Mouse (Mus musculus): Measurements from ENCODE around the gene Sec11a. TPM values are rescaled to one million over a fixed set of nuclear protein-coding genes. Genes with fewer than 3 reads are reported as not detected.
"Not testable (repeated sequence)": the region's sequence is repeated elsewhere in the genome, so short reads cannot be mapped to it uniquely, and the experiment has no call there.

The Sec11a gene
- total RNA-seq (2017), result 310 and 424 TPM in 2 replicates

GRCm38 (mm10) chr7:80947445-80948350 lies at the start of gene Sec11a:
TSS of gene Sec11a (minus strand) at chr7:80947780.
- ATAC-seq (replicated peaks in 1 of 2; ENCODE audit: insufficient read depth in 1 of 2, low FRiP score in 2 of 2, low TSS enrichment in 1 of 2, low read depth in 1 of 2, poor library complexity in 2 of 2, severe bottlenecking in 2 of 2), result peak; percentile 98

- 0 out of 4 replicates have a peak, but pooled peaks of 1 of the 2 experiments have one; percentile 48 for ATAC-seq (replicated peaks in 1 of 2; ENCODE audit: insufficient read depth in 1 of 2, low FRiP score in 2 of 2, low TSS enrichment in 1 of 2, low read depth in 1 of 2, poor library complexity in 2 of 2, severe bottlenecking in 2 of 2)
These were observed 47.9 kb upstream of the Sec11a start for GRCm38 (mm10) chr7:80995266-80996146.

GRCm38 (mm10) chr7:80994663-80995005 lies 47.1 kb upstream of the Sec11a start:
- ATAC-seq (replicated peaks in 1 of 2; ENCODE audit: insufficient read depth in 1 of 2, low FRiP score in 2 of 2, low TSS enrichment in 1 of 2, low read depth in 1 of 2, poor library complexity in 2 of 2, severe bottlenecking in 2 of 2), result no peak

GRCm38 (mm10) chr7:80993834-80994662 lies 46.5 kb upstream of the Sec11a start:
- peak; percentile 32 to 52; a peak in 1 of 4 replicates for ATAC-seq (replicated peaks in 1 of 2; ENCODE audit: insufficient read depth in 1 of 2, low FRiP score in 2 of 2, low TSS enrichment in 1 of 2, low read depth in 1 of 2, poor library complexity in 2 of 2, severe bottlenecking in 2 of 2)

GRCm38 (mm10) chr7:80992980-80993833 lies 45.6 kb upstream of the Sec11a start, which contains the start of gene Zfp592:
TSS of gene Zfp592 (plus strand) at chr7:80993681.
- peak; percentile 23 to 49 for ATAC-seq (replicated peaks in 1 of 2; ENCODE audit: insufficient read depth in 1 of 2, low FRiP score in 2 of 2, low TSS enrichment in 1 of 2, low read depth in 1 of 2, poor library complexity in 2 of 2, severe bottlenecking in 2 of 2)

- ATAC-seq (replicated peaks in 1 of 2; ENCODE audit: insufficient read depth in 1 of 2, low FRiP score in 2 of 2, low TSS enrichment in 1 of 2, low read depth in 1 of 2, poor library complexity in 2 of 2, severe bottlenecking in 2 of 2), result no peak
These were observed 45.0 kb upstream of the Sec11a start for GRCm38 (mm10) chr7:80992631-80992979.

- ATAC-seq (replicated peaks in 1 of 2; ENCODE audit: insufficient read depth in 1 of 2, low FRiP score in 2 of 2, low TSS enrichment in 1 of 2, low read depth in 1 of 2, poor library complexity in 2 of 2, severe bottlenecking in 2 of 2), result no peak
These were observed 44.5 kb upstream of the Sec11a start for GRCm38 (mm10) chr7:80992063-80992462.

- ATAC-seq (replicated peaks in 1 of 2; ENCODE audit: insufficient read depth in 1 of 2, low FRiP score in 2 of 2, low TSS enrichment in 1 of 2, low read depth in 1 of 2, poor library complexity in 2 of 2, severe bottlenecking in 2 of 2), result no peak
These were observed 44.0 kb upstream of the Sec11a start for GRCm38 (mm10) chr7:80991589-80991988.

GRCm38 (mm10) chr7:80990276-80990675 lies 42.7 kb upstream of the Sec11a start:
- ATAC-seq (replicated peaks in 1 of 2; ENCODE audit: insufficient read depth in 1 of 2, low FRiP score in 2 of 2, low TSS enrichment in 1 of 2, low read depth in 1 of 2, poor library complexity in 2 of 2, severe bottlenecking in 2 of 2), result no peak

- ATAC-seq (replicated peaks in 1 of 2; ENCODE audit: insufficient read depth in 1 of 2, low FRiP score in 2 of 2, low TSS enrichment in 1 of 2, low read depth in 1 of 2, poor library complexity in 2 of 2, severe bottlenecking in 2 of 2), result 0 out of 4 replicates have a peak, but pooled peaks of 1 of the 2 experiments have one; percentile 27
These were observed 40.4 kb upstream of the Sec11a start for GRCm38 (mm10) chr7:80987805-80988625.

- no peak for ATAC-seq (replicated peaks in 1 of 2; ENCODE audit: insufficient read depth in 1 of 2, low FRiP score in 2 of 2, low TSS enrichment in 1 of 2, low read depth in 1 of 2, poor library complexity in 2 of 2, severe bottlenecking in 2 of 2)
These were observed 39.0 kb upstream of the Sec11a start for GRCm38 (mm10) chr7:80986458-80987187.

GRCm38 (mm10) chr7:80980566-80980965 lies 33.0 kb upstream of the Sec11a start:
- ATAC-seq (replicated peaks in 1 of 2; ENCODE audit: insufficient read depth in 1 of 2, low FRiP score in 2 of 2, low TSS enrichment in 1 of 2, low read depth in 1 of 2, poor library complexity in 2 of 2, severe bottlenecking in 2 of 2), result no peak

GRCm38 (mm10) chr7:80973638-80974015 lies 26.0 kb upstream of the Sec11a start:
- not testable (repeated sequence) for ATAC-seq (replicated peaks in 1 of 2; ENCODE audit: insufficient read depth in 1 of 2, low FRiP score in 2 of 2, low TSS enrichment in 1 of 2, low read depth in 1 of 2, poor library complexity in 2 of 2, severe bottlenecking in 2 of 2)

GRCm38 (mm10) chr7:80972920-80973637 lies 25.5 kb upstream of the Sec11a start:
- ATAC-seq (replicated peaks in 1 of 2; ENCODE audit: insufficient read depth in 1 of 2, low FRiP score in 2 of 2, low TSS enrichment in 1 of 2, low read depth in 1 of 2, poor library complexity in 2 of 2, severe bottlenecking in 2 of 2), result not testable (repeated sequence)

- no peak for ATAC-seq (replicated peaks in 1 of 2; ENCODE audit: insufficient read depth in 1 of 2, low FRiP score in 2 of 2, low TSS enrichment in 1 of 2, low read depth in 1 of 2, poor library complexity in 2 of 2, severe bottlenecking in 2 of 2)
These were observed 24.5 kb upstream of the Sec11a start for GRCm38 (mm10) chr7:80972082-80972481.
